Mouse (Mus musculus) neural tube, postnatal 0 days (tissue): ENCODE measurements around the gene Aox4. TPM values are rescaled to one million over a fixed set of nuclear protein-coding genes. Genes with fewer than 3 reads are reported as not detected.

ENCODE experiments used
- polyA plus RNA-seq: library from polyadenylated mRNA; unstranded; fragments of >200 nt; fragmentation: Nextera tagmentation; extraction: Ambion mirVana; gene quantifications from 2 replicates; pipeline ENCODE4 v1.2.1, GENCODE M21; 2015

The Aox4 gene
- 0.35 and 0.87 TPM in 2 replicates for polyA plus RNA-seq

GRCm38 (mm10) chr1:58210203-58210602 is at the start of gene Aox4:
Gene Aox4 (plus strand): TSS chr1:58210397.

GRCm38 (mm10) chr1:58278026-58278425 is 67.8 kb downstream of the Aox4 start, which contains the start of gene Aox2:
Gene Aox2 (plus strand): TSS chr1:58278326.

Other genes with a start within 250 kb of the Aox4 start
- gene Sgo2a, start 214.4 kb upstream of the Aox4 start, polyA plus RNA-seq: 2.1 and 2.2 TPM in 2 replicates
- 20.3 and 21.7 TPM in 2 replicates for gene Kctd18, start 191.4 kb upstream of the Aox4 start, polyA plus RNA-seq
- 0.68 and 0.72 TPM in 2 replicates for gene Aox1, start 180.5 kb upstream of the Aox4 start, polyA plus RNA-seq
- gene Aox3, start 97.3 kb upstream of the Aox4 start, polyA plus RNA-seq: 0.28 and 1.1 TPM in 2 replicates
- 0.05 TPM in 1 of 2 replicates, not detected in the other for gene Aox2, start 67.9 kb downstream of the Aox4 start, polyA plus RNA-seq
- gene Bzw1, start 182.5 kb downstream of the Aox4 start, polyA plus RNA-seq: 282 and 334 TPM in 2 replicates
- gene Clk1, start 213.7 kb downstream of the Aox4 start, polyA plus RNA-seq: 103 and 115 TPM in 2 replicates
- gene Nif3l1, start 234.8 kb downstream of the Aox4 start, polyA plus RNA-seq: 34.8 and 35.2 TPM in 2 replicates
- gene Ppil3, start 235.1 kb downstream of the Aox4 start, polyA plus RNA-seq: 54.7 and 55.1 TPM in 2 replicates